Mouse (Mus musculus) G1E (cell line): ENCODE measurements around the gene Brd3.

Experiments
- CTCF ChIP-seq: IDR thresholded peaks from 2 replicates; pipeline ENCODE4 v1.5.1; 2012; ENCODE audit warnings: low read depth, low read length, inconsistent platforms, mixed read lengths
- GATA1 ChIP-seq: IDR thresholded peaks from 2 replicates; pipeline ENCODE4 v1.6.1; 2012; ENCODE audit warnings: borderline replicate concordance, low read length, inconsistent platforms, mixed read lengths
- TAL1 ChIP-seq: conservative IDR thresholded peaks from 2 replicates; pipeline ENCODE4 v1.6.1; 2012; ENCODE audit warnings: low read depth, low read length, inconsistent platforms, mixed read lengths

- TF ChIP-seq CTCF (no peak), TAL1 (no peak), GATA1 (no peak)
These were observed 110.6 kb downstream of the Brd3 start for GRCm38 (mm10) chr2:27396656-27397440.
